Mouse (Mus musculus) midbrain, embryonic 11.5 days (tissue): ENCODE results near the gene Gm9964. TPM values are rescaled to one million over a fixed set of nuclear protein-coding genes. Genes with fewer than 3 reads are reported as not detected.

Experiments used
- ATAC-seq: fragments of 200-750 bp; cut with Nextera tagmentation; 2 replicates; pipeline ENCODE4 v1.8.0; 2017; ENCODE audit warnings: moderate TSS enrichment, moderate library complexity; ENCODE audit not compliant: low FRiP score
- DNase-seq: peaks from one replicate; pipeline ENCODE4 v3.0.0; 2015; ENCODE audit warnings: low spot score; ENCODE audit errors: missing footprints
- H3K27ac ChIP-seq: fragments of 300-500 bp; sonication (generic); 2 replicates; pipeline ENCODE4 v1.5.1; 2014; ENCODE audit warnings: low read depth, low read length
- H3K27me3 ChIP-seq: fragments of 300-500 bp; sonication (generic); 2 replicates; pipeline ENCODE4 v1.6.1; 2014; ENCODE audit warnings: mild to moderate bottlenecking, low read length, moderate library complexity, mixed read lengths; ENCODE audit not compliant: control insufficient read depth, insufficient read depth
- H3K36me3 ChIP-seq: fragments of 300-500 bp; sonication (generic); 2 replicates; pipeline ENCODE4 v1.6.1; 2014; ENCODE audit warnings: mild to moderate bottlenecking, low read length, moderate library complexity, mixed read lengths; ENCODE audit not compliant: control insufficient read depth, insufficient read depth
- H3K4me1 ChIP-seq: fragments of 300-500 bp; sonication (generic); 2 replicates; pipeline ENCODE4 v1.6.1; 2014; ENCODE audit warnings: low read length; ENCODE audit not compliant: control insufficient read depth, insufficient read depth
- H3K4me2 ChIP-seq: fragments of 300-500 bp; sonication (generic); 2 replicates; pipeline ENCODE4 v1.6.1; 2014; ENCODE audit warnings: mild to moderate bottlenecking, moderate library complexity
- H3K4me3 ChIP-seq: fragments of 300-500 bp; sonication (generic); 2 replicates; pipeline ENCODE4 v1.5.1; 2014; ENCODE audit warnings: low read depth, low read length
- H3K9ac ChIP-seq: fragments of 300-500 bp; sonication (generic); 2 replicates; pipeline ENCODE4 v1.6.1; 2014; ENCODE audit warnings: low read length
- H3K9me3 ChIP-seq: fragments of 300-500 bp; sonication (generic); 2 replicates; pipeline ENCODE4 v1.6.1; 2016; ENCODE audit warnings: low read length; ENCODE audit not compliant: control insufficient read depth
- WGBS: fragments of 180-500 bp; shearing (Covaris S2); extraction: QIAGEN DNeasy Blood & Tissue Kit; methylation state at CpG from one replicate; pipeline ENCODE4 v1.1.7; 2014; 5-methylcytosine and 5-hydroxymethylcytosine counted together
- polyA plus RNA-seq: library from polyadenylated mRNA; unstranded; fragments of >200 nt; fragmentation: Nextera tagmentation; extraction: Ambion mirVana; gene quantifications from 2 replicates; pipeline ENCODE4 v1.2.1, GENCODE M21; 2014

Gene Gm9964
- not detected in 2 replicates for polyA plus RNA-seq

DNA sequence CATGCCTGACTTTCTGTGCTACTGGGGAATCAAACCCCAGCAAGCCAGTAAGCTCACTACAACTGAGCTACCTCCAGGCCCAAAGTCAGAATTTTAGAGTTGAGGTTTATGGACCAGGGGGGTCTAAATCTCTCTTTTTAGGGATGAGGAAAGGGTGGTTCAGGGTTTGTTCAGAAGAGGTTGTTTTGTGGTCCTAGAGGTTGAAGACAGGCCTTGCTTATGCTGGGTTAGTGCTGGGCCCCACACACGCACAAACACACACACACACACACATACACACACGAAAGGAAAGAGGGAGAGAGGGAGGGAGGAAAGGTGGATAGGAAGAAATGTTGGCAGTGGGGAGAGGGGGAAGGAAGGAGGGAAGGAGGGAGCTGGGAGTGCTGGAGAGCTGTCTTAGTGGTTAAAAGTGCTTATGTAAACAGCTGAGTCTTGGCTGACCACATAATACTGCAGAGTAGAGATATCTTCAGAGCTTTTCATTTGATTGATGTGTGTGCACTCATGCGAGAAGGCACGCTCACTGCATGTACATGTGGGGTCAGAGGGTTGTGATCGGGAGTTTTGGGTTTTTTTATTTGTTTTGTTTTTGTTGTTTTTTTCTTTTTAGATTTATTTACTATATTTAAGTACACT is at the start of gene Gm9964:
Gm9964 (minus strand) TSS at position 51 of the 636 bp plus-strand sequence.
- DNase-seq (no peak), ATAC-seq (no peak)
- Histone ChIP-seq H3K27me3 (no peaks in the 10 kb centered on the region), H3K4me1 (no peaks in the 10 kb centered on the region), H3K9me3 (no peaks in the 10 kb centered on the region), H3K27ac (no peak within 1 kb of the TSS), H3K9ac (no peak within 1 kb of the TSS), H3K36me3 (no peaks in the 10 kb centered on the region), H3K4me2 (no peak within 1 kb of the TSS), H3K4me3 (no peak within 1 kb of the TSS)
- WGBS: 89% methylated on average over 5 of the region's 5 CpGs

DNA sequence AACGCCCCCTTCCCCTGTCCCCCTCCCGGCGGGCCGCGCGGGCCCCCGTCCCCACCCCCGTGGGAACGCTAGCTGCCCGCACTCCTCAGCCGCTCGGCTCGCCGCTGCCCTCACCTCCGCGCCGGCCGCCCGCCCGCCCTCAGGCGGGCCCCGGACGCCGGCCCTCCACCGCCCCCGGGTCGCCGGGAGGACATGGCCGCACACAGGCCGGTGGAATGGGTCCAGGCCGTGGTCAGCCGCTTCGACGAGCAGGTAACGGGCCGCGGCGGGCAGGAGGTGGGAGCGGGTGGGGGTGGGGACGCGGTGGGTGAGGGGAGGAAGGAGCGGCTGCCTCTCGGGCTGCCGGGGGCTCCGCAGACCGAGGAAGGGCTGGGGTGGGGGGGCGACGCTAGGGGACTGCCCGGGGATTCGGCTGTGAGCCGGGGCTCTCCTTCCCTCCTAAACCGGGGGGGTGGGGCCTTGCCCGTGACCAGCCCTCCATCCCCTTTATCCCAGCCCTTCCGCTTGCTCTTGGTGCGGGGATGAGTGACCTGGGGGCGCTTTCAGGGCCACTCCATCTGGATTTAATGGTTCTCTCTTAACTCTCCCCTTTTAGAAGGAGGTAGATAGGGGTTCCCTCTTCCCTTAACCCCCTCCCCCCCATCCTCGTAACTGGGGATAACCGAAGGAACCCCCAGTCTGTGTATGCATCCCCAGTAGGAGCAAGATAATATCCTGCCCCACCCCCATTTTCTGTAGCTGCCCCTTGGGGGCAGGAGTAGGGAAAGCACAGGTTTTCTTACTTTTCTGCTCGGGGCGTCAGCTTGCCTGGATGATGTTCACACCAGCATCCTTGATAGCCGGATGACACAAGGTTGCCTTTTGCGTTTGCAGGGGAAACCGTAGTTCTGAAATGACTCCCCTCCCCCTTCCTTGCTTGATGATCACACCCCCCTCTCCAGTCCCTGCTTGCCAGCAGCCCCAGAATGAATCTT is 43.4 kb upstream of the Gm9964 start:
- peak overlapping the region; percentile 77 for H3K27ac ChIP-seq
- no peaks in the 10 kb centered on the region for H3K36me3 ChIP-seq
- H3K9ac ChIP-seq: peak overlapping the region; percentile 91
- peak overlapping the region; percentile 89 for H3K4me3 ChIP-seq
- H3K4me1 ChIP-seq: peaks cover 9% of the 10 kb centered on the region
- no peaks in the 10 kb centered on the region; the same call in 1 of the 2 replicates for H3K27me3 ChIP-seq
- ATAC-seq: peak; percentile 83
- H3K9me3 ChIP-seq: peaks cover 2% of the 10 kb centered on the region; the same call in 1 of the 2 replicates
- WGBS: under 1% methylated on average over 25 of the region's 63 CpGs
- peak overlapping the region; percentile 80 for H3K4me2 ChIP-seq
- DNase-seq: peak; percentile 91

DNA sequence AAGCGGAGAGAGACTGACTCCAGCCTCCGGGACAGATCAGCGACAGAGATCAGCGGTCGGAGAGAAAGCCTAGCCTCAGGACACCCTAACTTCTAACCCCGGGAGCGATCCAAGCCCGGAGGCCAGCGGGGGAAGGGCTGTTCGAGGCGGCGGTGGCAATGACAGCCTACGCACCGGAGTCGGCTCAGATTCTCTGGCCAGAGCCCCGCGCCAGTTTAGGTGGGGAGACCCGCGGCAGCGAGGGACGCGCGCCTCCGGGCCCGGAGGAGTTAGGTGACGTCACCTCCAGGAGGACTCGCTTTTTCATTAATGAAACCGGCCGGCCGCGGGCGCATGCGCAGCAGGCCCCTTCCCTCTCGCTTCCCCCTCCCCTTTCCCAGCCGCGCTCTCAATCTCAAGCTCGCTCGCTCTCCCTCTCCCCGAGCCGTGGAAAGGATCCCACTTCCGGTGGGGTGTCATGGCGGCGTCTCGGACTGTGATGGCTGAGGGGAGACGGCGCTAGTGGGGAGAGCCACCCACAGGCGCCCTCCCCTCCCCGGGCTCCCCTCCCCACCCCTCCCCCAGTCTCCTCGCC is 42.6 kb upstream of the Gm9964 start, which contains the start of gene Nf1:
Nf1 (plus strand) TSS at position 460 of the 574 bp plus-strand sequence.
- peak within 1 kb of the TSS; percentile 77 for H3K27ac ChIP-seq
- H3K9me3 ChIP-seq: peaks cover 2% of the 10 kb centered on the region; the same call in 1 of the 2 replicates
- H3K4me3 ChIP-seq: peak within 1 kb of the TSS; percentile 89
- H3K36me3 ChIP-seq: no peaks in the 10 kb centered on the region
- H3K4me2 ChIP-seq: peak within 1 kb of the TSS; percentile 80
- ATAC-seq (peak; percentile 96), DNase-seq (peak; percentile 99)
- under 1% methylated on average over 40 of the region's 49 CpGs for WGBS
- peaks cover 9% of the 10 kb centered on the region for H3K4me1 ChIP-seq
- no peaks in the 10 kb centered on the region; the same call in 1 of the 2 replicates for H3K27me3 ChIP-seq
- H3K9ac ChIP-seq: peak within 1 kb of the TSS; percentile 91

DNA sequence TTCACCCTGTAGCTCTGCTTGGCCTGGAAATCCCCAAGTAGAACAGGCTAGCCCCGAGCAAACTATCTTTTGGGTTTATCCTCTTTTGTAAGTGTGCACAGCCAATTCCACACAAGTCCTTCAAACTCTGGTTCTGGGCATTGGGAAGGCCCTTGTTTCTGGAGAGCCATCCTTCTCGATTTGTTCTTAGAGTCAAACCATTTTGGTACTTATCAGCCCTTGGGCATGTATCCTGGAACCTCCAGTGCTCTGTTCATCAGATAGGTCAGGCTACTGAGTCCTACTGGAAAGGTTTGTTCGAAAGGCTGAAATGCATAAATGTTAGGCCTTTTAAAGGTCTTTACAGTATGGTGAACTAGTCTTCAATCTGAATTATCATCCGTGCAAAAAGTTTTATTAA is 41.9 kb upstream of the Gm9964 start:
- H3K9me3 ChIP-seq: peaks cover 2% of the 10 kb centered on the region; the same call in 1 of the 2 replicates
- peaks cover 9% of the 10 kb centered on the region for H3K4me1 ChIP-seq
- 58% methylated on average over 4 of the region's 4 CpGs for WGBS
- no peaks in the 10 kb centered on the region; the same call in 1 of the 2 replicates for H3K27me3 ChIP-seq
- H3K36me3 ChIP-seq: no peaks in the 10 kb centered on the region
- peak overlapping the region; percentile 89 for H3K4me3 ChIP-seq
- DNase-seq (peak; percentile 90), ATAC-seq (no peak)
- H3K27ac ChIP-seq: no peak overlapping the region
- H3K9ac ChIP-seq: peak overlapping the region; percentile 91
- peak overlapping the region; percentile 80 for H3K4me2 ChIP-seq

DNA sequence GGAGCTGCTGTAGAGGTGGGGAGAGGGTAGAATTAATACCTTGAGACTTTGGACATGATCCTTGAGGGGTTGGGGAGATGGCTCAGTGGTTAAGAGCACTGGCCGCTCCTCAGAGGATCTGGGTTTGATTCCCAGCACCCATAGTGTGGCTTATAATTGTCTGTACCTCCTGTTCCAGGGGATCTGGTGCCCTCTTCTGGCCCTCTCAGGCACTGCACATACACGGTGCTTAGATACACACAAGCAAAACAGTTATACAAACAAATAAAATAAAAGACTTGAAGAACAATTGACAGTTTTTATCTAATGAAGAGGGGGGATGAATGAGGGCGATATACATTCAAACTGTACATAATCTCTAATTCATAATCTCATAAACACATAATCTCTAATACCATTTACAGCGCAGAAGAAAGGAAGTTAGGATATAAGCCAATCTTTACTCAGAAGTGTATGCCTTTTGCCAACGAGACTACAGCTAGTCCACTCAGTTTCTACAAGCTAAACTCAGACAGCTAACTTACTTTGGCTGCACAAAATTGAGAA is 40.1 kb upstream of the Gm9964 start:
- H3K9ac ChIP-seq: no peak overlapping the region
- H3K27me3 ChIP-seq: no peaks in the 10 kb centered on the region; the same call in 1 of the 2 replicates
- ATAC-seq (no peak), DNase-seq (no peak)
- H3K4me2 ChIP-seq: no peak overlapping the region
- WGBS: 88% methylated on average over 5 of the region's 5 CpGs
- peaks cover 9% of the 10 kb centered on the region for H3K4me1 ChIP-seq
- peaks cover 2% of the 10 kb centered on the region; the same call in 1 of the 2 replicates for H3K9me3 ChIP-seq
- no peak overlapping the region for H3K27ac ChIP-seq
- H3K36me3 ChIP-seq: no peaks in the 10 kb centered on the region
- H3K4me3 ChIP-seq: no peak overlapping the region

DNA sequence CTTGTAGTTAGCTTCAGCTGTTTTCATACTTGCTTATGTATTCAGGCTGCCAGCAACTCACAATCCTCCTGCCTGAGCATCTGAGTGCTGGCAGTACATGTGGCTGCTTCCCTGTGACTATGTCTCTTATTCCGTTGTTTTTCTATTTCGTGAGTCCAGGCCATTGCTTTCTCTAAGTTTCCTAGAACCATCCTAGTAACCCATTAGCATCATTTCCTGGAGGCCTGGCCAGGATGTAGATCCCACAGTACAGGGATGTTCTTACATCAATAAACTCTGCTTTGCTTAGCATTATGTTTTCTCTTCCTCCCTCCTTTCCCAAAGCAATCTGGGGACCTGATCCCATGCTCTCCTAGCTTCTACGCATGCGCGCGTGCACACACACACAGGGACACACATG is 38.4 kb upstream of the Gm9964 start:
- Histone ChIP-seq H3K4me2 (no peak overlapping the region), H3K4me1 (no peaks in the 10 kb centered on the region), H3K9me3 (peaks cover 2% of the 10 kb centered on the region; the same call in 1 of the 2 replicates), H3K9ac (no peak overlapping the region), H3K27me3 (no peaks in the 10 kb centered on the region; the same call in 1 of the 2 replicates), H3K36me3 (no peaks in the 10 kb centered on the region), H3K27ac (no peak overlapping the region), H3K4me3 (no peak overlapping the region)
- 96% methylated on average over 6 of the region's 6 CpGs for WGBS
- no peak for ATAC-seq
- no peak for DNase-seq

DNA sequence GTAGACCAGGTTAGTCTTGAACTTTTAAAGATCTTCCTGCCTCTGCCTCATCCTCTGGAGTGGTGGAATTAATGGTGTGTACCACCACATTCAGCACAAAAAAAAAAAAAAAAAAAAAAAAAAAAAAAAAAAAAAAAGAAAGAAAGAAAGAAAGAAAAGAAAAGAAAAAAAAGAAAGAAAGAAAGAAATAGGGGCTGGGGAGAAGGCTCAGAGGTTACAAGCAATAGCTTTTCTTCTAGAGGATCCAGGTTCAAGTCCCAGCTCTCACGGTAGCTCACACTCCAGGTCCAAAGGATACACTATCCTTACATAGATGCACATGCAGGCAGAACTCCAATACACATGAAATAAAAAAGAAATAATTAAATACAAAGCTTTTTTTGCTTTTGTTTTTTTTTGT is 32.9 kb upstream of the Gm9964 start:
- no peak overlapping the region for H3K4me3 ChIP-seq
- 96% methylated on average over 1 of the region's 1 CpGs for WGBS
- H3K4me2 ChIP-seq: no peak overlapping the region
- H3K27ac ChIP-seq: no peak overlapping the region
- no peaks in the 10 kb centered on the region for H3K36me3 ChIP-seq
- no peaks in the 10 kb centered on the region for H3K4me1 ChIP-seq
- DNase-seq: no peak
- ATAC-seq: no peak
- no peaks in the 10 kb centered on the region for H3K27me3 ChIP-seq
- no peak overlapping the region for H3K9ac ChIP-seq
- H3K9me3 ChIP-seq: no peaks in the 10 kb centered on the region

DNA sequence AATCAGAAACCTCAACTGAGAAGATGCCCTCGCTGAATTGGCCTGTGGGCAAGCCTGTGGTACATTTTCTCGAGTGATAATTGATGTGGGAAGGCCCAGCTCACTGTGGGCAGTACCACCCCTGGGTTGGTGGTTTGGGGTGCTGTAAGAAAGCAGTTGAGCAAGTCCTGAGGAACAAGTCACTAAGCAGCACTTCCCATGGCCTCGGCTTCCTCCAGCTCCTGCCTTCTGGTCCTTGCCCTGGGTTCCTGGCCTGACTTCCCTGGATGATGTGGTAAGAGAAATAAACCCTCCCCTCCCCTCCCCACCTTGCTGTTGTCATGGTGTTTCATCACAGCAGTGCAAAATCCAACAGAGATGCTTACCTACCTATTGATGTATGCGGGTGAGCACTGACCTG is 31.4 kb upstream of the Gm9964 start:
- ATAC-seq (no peak), DNase-seq (no peak)
- Histone ChIP-seq H3K4me2 (no peak overlapping the region), H3K4me1 (no peaks in the 10 kb centered on the region), H3K4me3 (no peak overlapping the region), H3K27me3 (no peaks in the 10 kb centered on the region), H3K27ac (no peak overlapping the region), H3K36me3 (no peaks in the 10 kb centered on the region), H3K9ac (no peak overlapping the region), H3K9me3 (no peaks in the 10 kb centered on the region)
- 93% methylated on average over 4 of the region's 4 CpGs for WGBS
